Mouse (Mus musculus) spleen, adult 2 months (tissue): ENCODE results near the gene Prkn.

Experiments used
- CTCF ChIP-seq: fragments of 200-500 bp; IDR thresholded peaks from 2 replicates; pipeline ENCODE4 v1.5.1; 2011; ENCODE audit warnings: mild to moderate bottlenecking, inconsistent platforms; ENCODE audit not compliant: insufficient read depth, insufficient read length, insufficient replicate concordance; ENCODE audit errors: extremely low read depth
- POLR2A ChIP-seq: fragments of 200-500 bp; IDR thresholded peaks from 2 replicates; pipeline ENCODE4 v1.6.1; 2011; ENCODE audit warnings: low read depth, low read length, inconsistent platforms

GRCm38 (mm10) chr17:11284246-11284645, 444.1 kb downstream of the Prkn start:
- TF ChIP-seq CTCF, result no peak
- no peak for TF ChIP-seq POLR2A
